Mouse (Mus musculus) embryonic facial prominence, embryonic 14.5 days (tissue): ENCODE data around the gene Dnajc6. TPM values are rescaled to one million over a fixed set of nuclear protein-coding genes. Genes with fewer than 3 reads are reported as not detected.

Source experiments
- ATAC-seq: fragments of 200-750 bp; cut with Nextera tagmentation; 2 replicates; pipeline ENCODE4 v1.8.0; 2017; ENCODE audit warnings: low read depth, moderate number of reproducible peaks, moderate TSS enrichment
- DNase-seq: peaks from one replicate; pipeline ENCODE4 v3.0.0-alpha.2; 2015; ENCODE audit warnings: low spot score
- H3K27ac ChIP-seq: fragments of 300-500 bp; sonication (generic); replicated peaks from 2 replicates; pipeline ENCODE4 v1.5.1; 2014; ENCODE audit warnings: low read depth, mild to moderate bottlenecking, low read length, moderate library complexity
- H3K27me3 ChIP-seq: fragments of 300-500 bp; sonication (generic); replicated peaks from 2 replicates; pipeline ENCODE4 v1.6.1; 2014; ENCODE audit warnings: low read length; ENCODE audit not compliant: control insufficient read depth, insufficient read depth
- H3K36me3 ChIP-seq: fragments of 300-500 bp; sonication (generic); 2 replicates; pipeline ENCODE4 v1.6.1; 2014; ENCODE audit warnings: low read length, mixed read lengths; ENCODE audit not compliant: control insufficient read depth, insufficient read depth
- H3K4me1 ChIP-seq: fragments of 300-500 bp; sonication (generic); 2 replicates; pipeline ENCODE4 v1.6.1; 2014; ENCODE audit warnings: antibody characterized with exemption, low read length; ENCODE audit not compliant: control insufficient read depth, insufficient read depth
- H3K4me2 ChIP-seq: fragments of 300-500 bp; sonication (generic); 2 replicates; pipeline ENCODE4 v1.6.1; 2014; ENCODE audit warnings: low read depth, mild to moderate bottlenecking, low read length, moderate library complexity, mixed read lengths
- H3K4me3 ChIP-seq: fragments of 300-500 bp; sonication (generic); 2 replicates; pipeline ENCODE4 v1.5.1; 2014; ENCODE audit warnings: low read depth, mild to moderate bottlenecking, low read length
- H3K9ac ChIP-seq: fragments of 300-500 bp; sonication (generic); 2 replicates; pipeline ENCODE4 v1.6.1; 2014; ENCODE audit warnings: low read depth, mild to moderate bottlenecking, low read length, moderate library complexity, mixed read lengths
- H3K9me3 ChIP-seq: fragments of 300-500 bp; sonication (generic); 2 replicates; pipeline ENCODE4 v1.6.1; 2016; ENCODE audit warnings: low read length; ENCODE audit not compliant: control insufficient read depth
- WGBS: fragments of 180-500 bp; shearing (Covaris S2); extraction: QIAGEN DNeasy Blood & Tissue Kit; methylation state at CpG from one replicate; pipeline ENCODE4 v1.1.7; 2014; 5-methylcytosine and 5-hydroxymethylcytosine counted together
- polyA plus RNA-seq: library from polyadenylated mRNA; unstranded; fragments of >200 nt; fragmentation: Nextera tagmentation; extraction: Ambion mirVana; gene quantifications from 2 replicates; pipeline ENCODE4 v1.2.1, GENCODE M21; 2014

Dnajc6 gene
- polyA plus RNA-seq, 1 experiment from 2014 or later: 4.4 TPM

DNA sequence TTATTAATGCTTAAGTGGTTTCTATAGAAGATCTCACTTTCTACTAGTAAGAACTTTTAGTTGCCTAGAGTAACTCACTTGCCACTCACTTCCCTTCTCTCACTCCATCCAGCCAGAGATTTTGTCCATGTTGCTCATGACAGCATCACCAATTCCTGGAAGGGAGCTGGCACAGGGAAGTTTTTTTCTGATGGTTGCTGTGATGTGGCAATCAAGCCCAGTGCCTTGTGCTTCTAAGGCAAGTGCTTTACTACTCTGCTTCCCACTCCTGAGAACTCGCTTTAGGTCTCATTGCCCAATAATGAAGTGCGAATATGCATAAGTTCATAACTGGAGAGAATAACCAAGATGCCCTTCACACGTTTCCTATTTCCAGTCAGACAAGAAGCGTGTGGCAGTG lies 186.2 kb downstream of the Dnajc6 start:
- no peaks in the 10 kb centered on the region for H3K27me3 ChIP-seq
- DNase-seq: no peak
- ATAC-seq: no peak

DNA sequence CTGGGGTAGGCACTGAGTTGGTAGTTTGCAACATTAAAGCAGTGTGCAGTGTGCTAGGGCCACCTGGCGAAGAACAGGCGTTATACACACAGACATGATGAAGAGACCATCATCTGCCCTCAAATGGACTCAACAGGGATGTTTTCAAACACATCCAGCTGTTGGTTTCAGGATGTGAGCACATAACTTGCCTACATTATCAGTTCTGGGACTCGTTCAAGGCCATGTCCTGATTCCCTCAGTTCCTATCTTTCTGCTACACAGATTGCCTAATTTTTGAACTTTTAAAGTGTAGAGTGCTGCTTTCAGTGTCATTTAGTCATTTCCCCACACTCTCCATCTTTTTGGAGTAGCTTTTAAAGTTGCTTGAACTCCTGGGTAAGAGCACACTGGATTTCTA lies 186.6 kb downstream of the Dnajc6 start:
- Histone ChIP-seq H3K27ac (no peak overlapping the region), H3K9me3 (no peaks in the 10 kb centered on the region), H3K4me2 (no peak overlapping the region), H3K9ac (no peak overlapping the region), H3K4me3 (no peak overlapping the region), H3K4me1 (peaks cover 3% of the 10 kb centered on the region; the same call in 1 of the 2 replicates), H3K36me3 (no peaks in the 10 kb centered on the region), H3K27me3 (no peaks in the 10 kb centered on the region)
- no peak for ATAC-seq
- DNase-seq: no peak
- WGBS: 91% methylated on average over 3 of the region's 3 CpGs

More for the DNA sequence above, 186.2 kb downstream of the Dnajc6 start:
- H3K4me2 ChIP-seq: no peak overlapping the region
- no peaks in the 10 kb centered on the region for H3K36me3 ChIP-seq
- no peak overlapping the region for H3K4me3 ChIP-seq
- H3K9ac ChIP-seq: no peak overlapping the region
- H3K4me1 ChIP-seq: peaks cover 3% of the 10 kb centered on the region; the same call in 1 of the 2 replicates
- WGBS: 93% methylated on average over 4 of the region's 4 CpGs
- no peak overlapping the region for H3K27ac ChIP-seq
- no peaks in the 10 kb centered on the region for H3K9me3 ChIP-seq

- no peaks in the 10 kb centered on the region for H3K36me3 ChIP-seq
- 63% methylated on average over 3 of the region's 3 CpGs for WGBS
- H3K27ac ChIP-seq: no peak overlapping the region
- no peak for ATAC-seq
- H3K4me1 ChIP-seq: peaks cover 3% of the 10 kb centered on the region; the same call in 1 of the 2 replicates
- no peak overlapping the region for H3K9ac ChIP-seq
- H3K27me3 ChIP-seq: no peaks in the 10 kb centered on the region
- H3K9me3 ChIP-seq: no peaks in the 10 kb centered on the region
- no peak overlapping the region for H3K4me2 ChIP-seq
- H3K4me3 ChIP-seq: no peak overlapping the region
- no peak for DNase-seq
Observed at GRCm38 (mm10) chr4:101684821-101685220, 188.4 kb downstream of the Dnajc6 start.

DNA sequence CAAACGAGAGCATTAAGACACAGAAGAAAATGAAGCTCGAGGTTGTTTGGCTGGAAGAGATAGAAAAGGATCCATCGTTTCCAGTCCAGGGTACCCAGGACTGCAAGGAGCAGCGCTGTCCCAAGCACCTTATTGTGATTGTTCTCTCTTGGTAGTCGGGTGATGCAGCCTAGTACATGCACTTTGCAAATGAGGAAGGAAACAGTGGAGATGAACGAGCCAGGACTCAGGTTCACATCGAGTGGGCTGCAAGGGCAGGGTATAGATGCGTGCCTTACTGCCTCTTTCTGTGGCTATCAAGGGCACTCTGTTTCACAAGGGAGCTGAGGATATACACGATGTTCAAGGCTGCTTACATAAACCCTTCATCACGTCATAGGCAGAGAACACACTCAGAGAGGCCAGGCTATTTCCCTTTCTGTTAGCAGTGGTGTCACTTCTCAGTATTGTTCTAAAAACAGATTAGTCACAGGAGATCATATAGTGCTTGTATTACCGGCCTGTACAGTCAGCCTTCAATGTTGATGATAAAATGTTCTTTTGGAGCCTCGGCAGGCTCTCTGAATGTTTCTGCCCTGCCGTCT lies 189.9 kb downstream of the Dnajc6 start:
- 69% methylated on average over 13 of the region's 13 CpGs for WGBS
- Histone ChIP-seq H3K4me3 (no peak overlapping the region), H3K36me3 (no peaks in the 10 kb centered on the region), H3K9ac (no peak overlapping the region), H3K4me1 (peaks cover 3% of the 10 kb centered on the region; the same call in 1 of the 2 replicates), H3K4me2 (no peak overlapping the region), H3K27me3 (no peaks in the 10 kb centered on the region), H3K9me3 (no peaks in the 10 kb centered on the region), H3K27ac (no peak overlapping the region)
- ATAC-seq (no peak), DNase-seq (no peak)

DNA sequence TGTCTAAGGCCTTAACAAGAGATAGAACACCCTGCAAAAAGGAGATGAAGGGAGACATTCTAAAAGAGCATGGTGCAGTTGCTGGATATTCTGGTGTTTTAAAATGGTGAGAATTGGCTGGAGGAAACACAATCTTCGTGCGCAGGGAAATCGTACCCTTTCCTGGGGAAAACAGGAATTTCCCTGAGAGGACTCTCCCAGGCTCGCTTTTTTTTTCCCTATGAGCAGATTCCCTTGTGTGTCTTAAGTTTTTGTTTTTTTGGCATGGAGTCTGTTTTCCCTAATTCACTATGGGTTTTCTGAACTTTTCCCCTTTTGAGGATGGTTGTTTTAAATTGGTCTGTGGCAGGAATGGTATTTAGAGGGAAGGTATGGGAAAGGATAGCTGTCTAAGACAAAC lies 192.8 kb downstream of the Dnajc6 start:
- peaks cover 3% of the 10 kb centered on the region; the same call in 1 of the 2 replicates for H3K4me1 ChIP-seq
- ATAC-seq: no peak
- H3K4me3 ChIP-seq: no peak overlapping the region
- no peaks in the 10 kb centered on the region for H3K27me3 ChIP-seq
- H3K9ac ChIP-seq: no peak overlapping the region
- 69% methylated on average over 4 of the region's 4 CpGs for WGBS
- no peak overlapping the region for H3K4me2 ChIP-seq
- peak; percentile 59 for DNase-seq
- H3K36me3 ChIP-seq: no peaks in the 10 kb centered on the region
- no peaks in the 10 kb centered on the region for H3K9me3 ChIP-seq
- peak overlapping the region; percentile 54 for H3K27ac ChIP-seq

- DNase-seq (peak; percentile 53), ATAC-seq (no peak)
- Histone ChIP-seq H3K4me3 (no peak overlapping the region), H3K9ac (no peak overlapping the region), H3K27me3 (no peaks in the 10 kb centered on the region), H3K4me1 (peaks cover 3% of the 10 kb centered on the region; the same call in 1 of the 2 replicates), H3K27ac (peak overlapping the region; percentile 54), H3K9me3 (no peaks in the 10 kb centered on the region), H3K36me3 (no peaks in the 10 kb centered on the region), H3K4me2 (no peak overlapping the region)
- 58% methylated on average over 5 of the region's 5 CpGs for WGBS
Observed at GRCm38 (mm10) chr4:101689645-101690044, 193.2 kb downstream of the Dnajc6 start.

Other genes with a start within 250 kb of the Dnajc6 start
- 82.2 and 92.4 TPM in 2 replicates for gene Jak1, start 231.4 kb upstream of the Dnajc6 start, polyA plus RNA-seq
- 5.0 and 6.7 TPM in 2 replicates for gene Ak4, start 77.4 kb upstream of the Dnajc6 start, polyA plus RNA-seq
- 98.1 and 98.2 TPM in 2 replicates for gene Leprot, start 151.1 kb downstream of the Dnajc6 start, polyA plus RNA-seq
- 16.0 and 16.2 TPM in 2 replicates for gene Lepr, start 220.8 kb downstream of the Dnajc6 start, polyA plus RNA-seq